Mouse (Mus musculus): ENCODE data around the gene Cux1. TPM values are rescaled to one million over a fixed set of nuclear protein-coding genes. Genes with fewer than 3 reads are reported as not detected.

Gene Cux1
- polyA plus RNA-seq, 1 experiment from 2014 or later = 112 TPM

- H3K36me3 ChIP-seq (ENCODE audit: control insufficient read depth, insufficient read depth, low read length) = peaks cover 34% of the 10 kb centered on the region
- H3K27ac ChIP-seq (replicated peaks; ENCODE audit: low read depth, low read length) = peak overlapping the region; percentile 64
- H3K4me2 ChIP-seq (ENCODE audit: low read length) = no peak overlapping the region
- DNase-seq (no peak), ATAC-seq (ENCODE audit: low FRiP score, low TSS enrichment) (no peak)
- H3K27me3 ChIP-seq (ENCODE audit: control insufficient read depth, insufficient read depth, low read length) = no peaks in the 10 kb centered on the region
- no peak overlapping the region for H3K9ac ChIP-seq (replicated peaks; ENCODE audit: low read length)
- H3K4me3 ChIP-seq (replicated peaks; ENCODE audit: low read depth, low read length) = no peak overlapping the region
- peaks cover 10% of the 10 kb centered on the region; the same call in 1 of the 2 replicates for H3K4me1 ChIP-seq (ENCODE audit: control insufficient read depth, insufficient read depth, low read length)
- H3K9me3 ChIP-seq (ENCODE audit: control insufficient read depth, low read length) = no peaks in the 10 kb centered on the region
- 82% methylated on average over 4 of the region's 4 CpGs for WGBS
Observed at GRCm38 (mm10) chr5:136292971-136293418, 274.3 kb downstream of the Cux1 start.

GRCm38 (mm10) chr5:136292361-136292760 lies 274.9 kb downstream of the Cux1 start:
- Histone ChIP-seq H3K4me2 (ENCODE audit: low read length) (no peak overlapping the region), H3K9ac (replicated peaks; ENCODE audit: low read length) (no peak overlapping the region), H3K4me3 (replicated peaks; ENCODE audit: low read depth, low read length) (no peak overlapping the region), H3K27me3 (ENCODE audit: control insufficient read depth, insufficient read depth, low read length) (no peaks in the 10 kb centered on the region), H3K36me3 (ENCODE audit: control insufficient read depth, insufficient read depth, low read length) (peaks cover 41% of the 10 kb centered on the region), H3K4me1 (ENCODE audit: control insufficient read depth, insufficient read depth, low read length) (peaks cover 6% of the 10 kb centered on the region; the same call in 1 of the 2 replicates), H3K9me3 (ENCODE audit: control insufficient read depth, low read length) (no peaks in the 10 kb centered on the region), H3K27ac (replicated peaks; ENCODE audit: low read depth, low read length) (peak overlapping the region; percentile 64)
- peak; percentile 41 for DNase-seq
- 37% methylated on average over 2 of the region's 2 CpGs for whole genome bisulfite sequencing
- ATAC-seq (ENCODE audit: low FRiP score, low TSS enrichment) = no peak

- 94% methylated on average over 2 of the region's 2 CpGs for WGBS
- no peak overlapping the region for H3K4me2 ChIP-seq (ENCODE audit: low read length)
- H3K4me1 ChIP-seq (ENCODE audit: control insufficient read depth, insufficient read depth, low read length) = peaks cover 6% of the 10 kb centered on the region; the same call in 1 of the 2 replicates
- no peaks in the 10 kb centered on the region for H3K9me3 ChIP-seq (ENCODE audit: control insufficient read depth, low read length)
- ATAC-seq (ENCODE audit: low FRiP score, low TSS enrichment) (no peak), DNase-seq (no peak)
- H3K36me3 ChIP-seq (ENCODE audit: control insufficient read depth, insufficient read depth, low read length) = peaks cover 45% of the 10 kb centered on the region
- no peaks in the 10 kb centered on the region for H3K27me3 ChIP-seq (ENCODE audit: control insufficient read depth, insufficient read depth, low read length)
- H3K27ac ChIP-seq (replicated peaks; ENCODE audit: low read depth, low read length) = no peak overlapping the region
- H3K4me3 ChIP-seq (replicated peaks; ENCODE audit: low read depth, low read length) = no peak overlapping the region
- H3K9ac ChIP-seq (replicated peaks; ENCODE audit: low read length) = no peak overlapping the region
Observed at GRCm38 (mm10) chr5:136291562-136291961, 275.7 kb downstream of the Cux1 start.

GRCm38 (mm10) chr5:136289776-136290175 lies 277.5 kb downstream of the Cux1 start:
- WGBS = 93% methylated on average over 3 of the region's 3 CpGs
- Histone ChIP-seq H3K4me2 (ENCODE audit: low read length) (no peak overlapping the region), H3K9me3 (ENCODE audit: control insufficient read depth, low read length) (no peaks in the 10 kb centered on the region), H3K4me3 (replicated peaks; ENCODE audit: low read depth, low read length) (no peak overlapping the region), H3K27me3 (ENCODE audit: control insufficient read depth, insufficient read depth, low read length) (no peaks in the 10 kb centered on the region), H3K36me3 (ENCODE audit: control insufficient read depth, insufficient read depth, low read length) (peaks cover 54% of the 10 kb centered on the region), H3K4me1 (ENCODE audit: control insufficient read depth, insufficient read depth, low read length) (peaks cover 3% of the 10 kb centered on the region; the same call in 1 of the 2 replicates), H3K9ac (replicated peaks; ENCODE audit: low read length) (no peak overlapping the region), H3K27ac (replicated peaks; ENCODE audit: low read depth, low read length) (no peak overlapping the region)
- no peak for DNase-seq
- no peak for ATAC-seq (ENCODE audit: low FRiP score, low TSS enrichment)

DNA sequence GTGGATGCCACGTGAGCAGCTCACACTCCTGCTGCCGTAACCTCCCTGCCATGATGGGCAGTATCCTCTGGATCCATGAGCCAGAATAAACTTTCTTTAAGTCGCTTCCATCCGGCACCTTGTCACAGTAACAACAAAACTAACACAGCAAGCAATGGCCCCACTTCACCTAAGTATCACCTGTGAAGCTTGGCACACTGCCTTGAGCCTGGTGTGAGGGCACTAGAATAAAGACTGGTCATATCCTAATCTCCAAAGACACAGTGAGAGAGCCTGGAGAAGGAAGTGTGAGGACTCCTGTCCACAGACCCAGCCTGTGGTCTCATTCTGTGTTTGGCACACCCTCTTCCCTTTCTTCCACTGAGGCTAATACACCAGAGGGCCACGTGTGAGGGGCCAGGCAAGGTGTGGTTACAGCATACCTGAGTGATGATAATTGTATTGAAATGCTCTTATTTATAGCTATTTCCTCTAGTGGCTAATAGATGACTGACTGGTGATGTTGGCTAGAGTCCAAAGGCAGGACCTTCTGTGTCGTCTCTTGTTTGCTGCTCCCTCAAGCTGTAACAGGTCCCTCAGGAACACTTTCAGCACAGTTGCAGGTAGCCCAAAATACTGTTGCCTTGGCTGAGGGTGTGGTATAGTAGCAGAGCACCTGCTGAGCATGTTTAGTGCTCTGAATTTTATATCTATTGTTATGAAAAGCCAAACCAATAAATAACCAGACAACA lies 278.8 kb downstream of the Cux1 start:
- Histone ChIP-seq H3K9ac (replicated peaks; ENCODE audit: low read length) (no peak overlapping the region), H3K36me3 (ENCODE audit: control insufficient read depth, insufficient read depth, low read length) (peaks cover 66% of the 10 kb centered on the region), H3K27me3 (ENCODE audit: control insufficient read depth, insufficient read depth, low read length) (no peaks in the 10 kb centered on the region), H3K4me1 (ENCODE audit: control insufficient read depth, insufficient read depth, low read length) (peaks cover 3% of the 10 kb centered on the region; the same call in 1 of the 2 replicates), H3K27ac (replicated peaks; ENCODE audit: low read depth, low read length) (no peak overlapping the region), H3K9me3 (ENCODE audit: control insufficient read depth, low read length) (no peaks in the 10 kb centered on the region), H3K4me3 (replicated peaks; ENCODE audit: low read depth, low read length) (no peak overlapping the region), H3K4me2 (ENCODE audit: low read length) (no peak overlapping the region)
- DNase-seq = no peak
- 89% methylated on average over 6 of the region's 6 CpGs for WGBS
- ATAC-seq (ENCODE audit: low FRiP score, low TSS enrichment) = no peak

DNA sequence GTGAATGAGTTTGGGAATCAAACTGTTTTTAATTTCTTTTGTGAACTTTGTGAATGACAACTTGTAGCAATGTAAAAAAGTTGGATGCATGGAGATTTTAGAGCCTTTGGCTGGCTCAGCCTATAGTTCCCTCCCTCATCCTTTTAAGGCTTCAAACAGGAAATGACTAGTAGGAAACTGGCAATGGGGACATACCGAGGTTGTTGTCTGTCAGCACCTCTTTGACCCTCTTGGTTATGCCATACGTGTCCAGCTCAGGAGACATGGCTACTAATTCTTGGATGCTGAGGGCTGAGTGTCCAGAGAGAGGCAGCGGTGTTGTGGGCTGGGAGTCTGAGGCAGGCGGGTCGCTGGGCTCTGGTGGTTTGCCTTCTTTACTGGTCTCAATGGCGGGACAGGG lies 280.7 kb downstream of the Cux1 start:
- WGBS = 86% methylated on average over 6 of the region's 6 CpGs
- Histone ChIP-seq H3K9ac (replicated peaks; ENCODE audit: low read length) (no peak overlapping the region), H3K4me3 (replicated peaks; ENCODE audit: low read depth, low read length) (no peak overlapping the region), H3K36me3 (ENCODE audit: control insufficient read depth, insufficient read depth, low read length) (peaks cover 81% of the 10 kb centered on the region), H3K9me3 (ENCODE audit: control insufficient read depth, low read length) (no peaks in the 10 kb centered on the region), H3K27ac (replicated peaks; ENCODE audit: low read depth, low read length) (no peak overlapping the region), H3K4me1 (ENCODE audit: control insufficient read depth, insufficient read depth, low read length) (no peaks in the 10 kb centered on the region), H3K4me2 (ENCODE audit: low read length) (no peak overlapping the region), H3K27me3 (ENCODE audit: control insufficient read depth, insufficient read depth, low read length) (no peaks in the 10 kb centered on the region)
- ATAC-seq (ENCODE audit: low FRiP score, low TSS enrichment) (no peak), DNase-seq (no peak)

DNA sequence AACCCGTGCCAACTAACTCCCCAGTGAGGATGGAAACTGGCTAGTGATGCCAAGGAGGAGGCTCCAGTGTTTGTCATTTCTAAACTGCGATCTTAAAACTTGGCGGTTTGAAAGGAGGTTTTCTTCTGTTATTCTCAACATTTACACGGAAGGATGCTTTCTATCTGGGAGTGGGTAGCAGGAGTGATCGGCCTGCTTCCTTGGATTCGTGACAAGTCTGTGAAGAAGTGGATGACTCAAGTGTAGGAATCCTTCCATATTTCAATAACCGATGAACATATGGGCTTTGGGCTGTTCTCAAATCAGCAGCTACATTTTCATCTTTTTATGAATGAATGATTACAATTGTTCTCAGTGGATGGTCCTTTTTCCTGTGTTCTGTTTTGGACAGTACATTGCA lies 282.2 kb downstream of the Cux1 start:
- Histone ChIP-seq H3K36me3 (ENCODE audit: control insufficient read depth, insufficient read depth, low read length) (peaks cover 80% of the 10 kb centered on the region), H3K4me3 (replicated peaks; ENCODE audit: low read depth, low read length) (no peak overlapping the region), H3K27ac (replicated peaks; ENCODE audit: low read depth, low read length) (no peak overlapping the region), H3K9me3 (ENCODE audit: control insufficient read depth, low read length) (no peaks in the 10 kb centered on the region), H3K4me2 (ENCODE audit: low read length) (no peak overlapping the region), H3K9ac (replicated peaks; ENCODE audit: low read length) (no peak overlapping the region), H3K4me1 (ENCODE audit: control insufficient read depth, insufficient read depth, low read length) (no peaks in the 10 kb centered on the region), H3K27me3 (ENCODE audit: control insufficient read depth, insufficient read depth, low read length) (no peaks in the 10 kb centered on the region)
- no peak for DNase-seq
- no peak for ATAC-seq (ENCODE audit: low FRiP score, low TSS enrichment)
- WGBS = 95% methylated on average over 7 of the region's 7 CpGs

GRCm38 (mm10) chr5:136281351-136281750 lies 285.9 kb downstream of the Cux1 start:
- DNase-seq (peak; percentile 78), ATAC-seq (ENCODE audit: low FRiP score, low TSS enrichment) (no peak)
- Histone ChIP-seq H3K4me1 (ENCODE audit: control insufficient read depth, insufficient read depth, low read length) (no peaks in the 10 kb centered on the region), H3K36me3 (ENCODE audit: control insufficient read depth, insufficient read depth, low read length) (peaks cover 89% of the 10 kb centered on the region), H3K27ac (replicated peaks; ENCODE audit: low read depth, low read length) (no peak overlapping the region), H3K27me3 (ENCODE audit: control insufficient read depth, insufficient read depth, low read length) (no peaks in the 10 kb centered on the region), H3K9me3 (ENCODE audit: control insufficient read depth, low read length) (no peaks in the 10 kb centered on the region), H3K9ac (replicated peaks; ENCODE audit: low read length) (no peak overlapping the region), H3K4me2 (ENCODE audit: low read length) (no peak overlapping the region), H3K4me3 (replicated peaks; ENCODE audit: low read depth, low read length) (no peak overlapping the region)
- 60% methylated on average over 6 of the region's 6 CpGs for WGBS

DNA sequence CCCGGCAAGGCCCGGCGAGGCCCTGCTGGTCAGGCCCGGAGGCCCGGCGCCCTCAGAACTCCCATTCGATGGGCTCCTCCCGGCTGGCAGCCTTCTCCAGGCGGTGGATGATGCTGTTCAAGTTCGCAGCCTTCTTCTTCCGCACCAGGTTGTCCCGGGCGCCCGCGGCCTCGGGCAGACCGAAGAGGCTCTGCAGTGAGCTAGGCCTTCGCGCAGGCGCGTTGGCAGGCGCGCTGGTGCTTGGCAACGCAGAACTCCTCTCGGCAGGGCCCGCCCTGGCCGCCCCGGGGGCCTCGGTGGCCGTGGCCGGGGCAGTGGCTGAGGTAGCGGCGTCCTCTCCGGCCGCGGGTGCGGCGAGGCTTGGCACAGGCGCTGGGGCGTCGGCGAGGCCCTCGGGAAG lies 292.6 kb downstream of the Cux1 start:
- H3K4me1 ChIP-seq (ENCODE audit: control insufficient read depth, insufficient read depth, low read length) = no peaks in the 10 kb centered on the region
- ATAC-seq (ENCODE audit: low FRiP score, low TSS enrichment) (no peak), DNase-seq (no peak)
- 0 out of 2 replicates have a peak overlapping the region, but pooled peaks have one; percentile 20 for H3K27ac ChIP-seq (replicated peaks; ENCODE audit: low read depth, low read length)
- H3K36me3 ChIP-seq (ENCODE audit: control insufficient read depth, insufficient read depth, low read length) = peaks cover 69% of the 10 kb centered on the region
- H3K4me3 ChIP-seq (replicated peaks; ENCODE audit: low read depth, low read length) = no peak overlapping the region
- no peaks in the 10 kb centered on the region for H3K27me3 ChIP-seq (ENCODE audit: control insufficient read depth, insufficient read depth, low read length)
- 87% methylated on average over 40 of the region's 43 CpGs for WGBS
- H3K9me3 ChIP-seq (ENCODE audit: control insufficient read depth, low read length) = no peaks in the 10 kb centered on the region
- no peak overlapping the region for H3K9ac ChIP-seq (replicated peaks; ENCODE audit: low read length)
- H3K4me2 ChIP-seq (ENCODE audit: low read length) = no peak overlapping the region
